Mouse (Mus musculus) spleen, embryonic (tissue): ENCODE results near the gene Gfra1.

Experiments used
- CTCF ChIA-PET: fragments of 350-600 bp; sonication (Branson Sonifier 250); formaldehyde crosslinking; loops from one replicate; lab custom pipeline; 2022; lab: Charles Lee

The Gfra1 gene

DNA sequence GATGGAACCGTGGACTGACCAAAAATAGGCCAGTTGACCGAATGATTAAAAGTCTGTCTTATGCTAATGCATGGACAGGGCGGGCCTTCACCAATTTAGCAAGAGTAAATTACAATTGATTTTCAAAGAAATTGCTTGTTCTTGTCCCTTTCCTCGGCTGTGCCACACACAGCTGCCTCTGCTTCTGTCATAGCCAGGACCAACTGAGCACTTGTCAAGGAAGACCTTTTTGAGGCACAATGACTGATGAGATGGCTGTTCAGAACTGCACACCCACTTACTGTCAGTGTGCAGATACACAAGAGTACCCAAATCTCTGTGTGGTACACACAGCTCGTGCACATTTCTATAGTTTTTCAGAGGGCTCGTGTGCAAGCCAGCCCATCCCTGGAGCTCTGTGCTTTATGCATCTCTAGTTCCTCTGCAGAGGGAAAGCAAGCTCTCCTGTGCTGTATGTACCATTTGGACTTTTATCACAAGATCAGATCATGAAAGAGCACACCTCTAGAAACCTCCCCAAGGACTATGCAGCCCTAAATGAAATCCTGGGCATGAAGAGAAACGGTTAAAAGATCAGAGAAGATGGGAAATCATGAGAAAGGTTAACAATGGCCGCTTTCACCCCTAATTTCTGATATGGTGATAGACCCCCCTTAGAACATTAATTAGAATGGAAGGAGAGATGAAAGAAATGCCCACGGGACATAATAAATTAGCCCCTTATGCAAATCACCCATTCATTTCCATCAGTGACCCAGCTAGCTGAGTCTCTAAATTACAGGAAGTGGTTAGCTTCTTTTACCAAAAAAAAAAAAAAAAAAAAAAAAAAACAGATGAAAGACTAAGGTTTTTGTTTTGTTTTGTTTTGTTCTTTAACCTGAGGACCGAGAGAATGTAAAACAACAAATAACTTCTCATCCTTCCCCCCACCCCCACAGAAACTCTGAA is 12.7 kb downstream of the Gfra1 start:
- CTCF ChIA-PET, result interaction anchor here (0.8 kb wide), 1 partner anchor 498 kb away, joined by 4 read pairs; no protein-coding TSS in a partner anchor

- CTCF ChIA-PET, result interaction anchor here (0.7 to 0.8 kb wide), 2 partner anchors 497 to 1846 kb away, joined by 4 read pairs; no protein-coding TSS in a partner anchor
These were observed 13.9 kb downstream of the Gfra1 start for GRCm38 (mm10) chr19:58441785-58442184.

GRCm38 (mm10) chr19:58441246-58441645 is 14.5 kb downstream of the Gfra1 start:
- CTCF ChIA-PET, result interaction anchor here (0.7 kb wide), 1 partner anchor 1847 kb away, joined by 4 read pairs; no protein-coding TSS in a partner anchor

DNA sequence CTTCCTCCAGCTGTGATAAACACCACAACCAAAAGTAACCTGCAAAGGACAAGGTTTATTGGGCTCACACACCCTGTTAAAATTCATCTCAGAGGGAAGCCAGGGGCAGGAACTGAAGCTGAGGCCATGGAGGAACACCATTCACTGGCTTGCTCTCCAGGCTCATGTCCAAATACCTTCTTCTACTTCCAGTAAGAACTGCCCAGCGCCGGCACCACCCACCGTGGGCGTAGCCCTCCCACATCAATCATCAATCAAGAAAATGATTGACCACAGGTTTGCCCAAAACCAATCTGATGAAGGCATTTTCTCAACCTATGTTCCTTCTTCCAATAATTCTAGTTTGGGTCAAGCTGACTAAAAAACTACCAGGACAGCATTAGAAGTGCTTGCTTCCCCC is 16.9 kb downstream of the Gfra1 start:
- CTCF ChIA-PET, result no interaction called here

GRCm38 (mm10) chr19:58437441-58438071 is 18.2 kb downstream of the Gfra1 start:
- CTCF ChIA-PET, result no interaction called here

- CTCF ChIA-PET, result interaction anchor here (0.9 kb wide), 1 partner anchor 12 kb away, joined by 3 read pairs; no protein-coding TSS in a partner anchor
These were observed 18.8 kb downstream of the Gfra1 start for GRCm38 (mm10) chr19:58436874-58437273.

- CTCF ChIA-PET, result interaction anchor here (0.9 kb wide), 1 partner anchor 13 kb away, joined by 3 read pairs; no protein-coding TSS in a partner anchor
These were observed 19.8 kb downstream of the Gfra1 start for GRCm38 (mm10) chr19:58435877-58436276.

DNA sequence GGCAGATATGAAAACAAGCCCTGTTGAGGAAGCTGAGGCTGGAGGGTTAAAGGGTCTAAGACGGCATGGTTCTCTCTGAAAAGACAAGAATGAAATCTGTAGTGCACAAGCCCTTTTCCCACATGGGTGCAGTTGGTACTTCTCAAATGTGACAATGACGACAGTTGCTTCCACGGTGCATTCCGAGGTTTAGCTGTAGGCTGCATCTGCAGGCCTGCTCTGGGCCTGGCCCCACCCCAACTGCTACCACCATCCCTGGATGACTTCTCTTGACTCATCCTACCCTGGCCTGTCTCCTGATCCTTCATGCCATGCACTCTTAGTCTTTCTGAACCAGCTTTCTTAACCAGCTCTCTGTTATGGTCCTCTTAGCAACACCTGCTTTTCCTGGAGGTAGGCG is 22.9 kb downstream of the Gfra1 start:
- CTCF ChIA-PET, result no interaction called here

DNA sequence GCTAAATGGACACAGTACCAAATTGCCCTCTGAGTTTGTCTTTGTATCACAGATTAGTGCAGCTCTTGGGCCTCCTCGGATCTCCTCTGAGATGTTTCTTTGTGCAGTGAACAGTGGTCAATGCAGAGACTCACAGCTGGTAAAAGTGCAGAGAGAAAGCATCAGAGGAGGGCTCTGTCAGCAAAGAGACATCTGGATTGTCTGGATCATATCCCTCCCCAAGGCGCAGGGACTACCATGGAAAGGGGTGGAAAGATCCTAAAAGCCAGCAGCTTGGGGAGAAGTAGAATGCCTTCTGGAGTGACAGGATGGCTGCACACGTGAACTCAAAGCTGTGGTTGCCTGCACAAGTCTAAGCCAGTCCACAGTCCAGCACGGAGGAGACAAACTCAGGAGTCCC is 27.2 kb downstream of the Gfra1 start:
- CTCF ChIA-PET, result no interaction called here

GRCm38 (mm10) chr19:58427348-58427747 is 28.4 kb downstream of the Gfra1 start:
- CTCF ChIA-PET, result no interaction called here

- CTCF ChIA-PET, result no interaction called here
These were observed 30.8 kb downstream of the Gfra1 start for GRCm38 (mm10) chr19:58424928-58425327.

- CTCF ChIA-PET, result no interaction called here
These were observed 31.5 kb downstream of the Gfra1 start for GRCm38 (mm10) chr19:58424179-58424578.

DNA sequence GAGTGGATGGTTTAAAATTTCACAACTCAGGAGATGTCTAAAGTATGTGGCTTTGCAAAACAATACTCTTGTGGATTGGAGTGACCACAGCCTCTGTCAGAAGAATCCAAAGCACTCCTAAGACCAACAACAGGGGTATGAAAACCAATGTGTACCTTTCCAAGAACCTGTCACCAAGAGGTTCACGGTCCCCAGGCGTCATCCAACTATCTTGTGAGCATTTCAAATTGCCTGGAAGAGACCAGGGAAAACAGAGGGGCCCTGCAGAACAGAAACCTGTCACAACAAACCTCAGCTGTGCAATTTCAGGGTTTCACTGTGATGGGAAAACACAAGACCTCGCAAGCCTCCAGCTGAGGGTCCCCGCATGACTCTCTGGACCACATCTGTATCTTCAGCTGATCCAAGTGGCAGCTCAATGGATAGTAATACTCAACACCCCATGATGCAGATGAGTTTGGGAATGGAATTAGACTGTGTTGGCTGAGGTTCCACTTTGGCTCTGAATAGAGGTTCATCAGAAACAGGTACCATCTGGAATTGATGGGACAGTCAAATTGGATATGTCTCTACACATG is 32.7 kb downstream of the Gfra1 start:
- CTCF ChIA-PET, result no interaction called here

DNA sequence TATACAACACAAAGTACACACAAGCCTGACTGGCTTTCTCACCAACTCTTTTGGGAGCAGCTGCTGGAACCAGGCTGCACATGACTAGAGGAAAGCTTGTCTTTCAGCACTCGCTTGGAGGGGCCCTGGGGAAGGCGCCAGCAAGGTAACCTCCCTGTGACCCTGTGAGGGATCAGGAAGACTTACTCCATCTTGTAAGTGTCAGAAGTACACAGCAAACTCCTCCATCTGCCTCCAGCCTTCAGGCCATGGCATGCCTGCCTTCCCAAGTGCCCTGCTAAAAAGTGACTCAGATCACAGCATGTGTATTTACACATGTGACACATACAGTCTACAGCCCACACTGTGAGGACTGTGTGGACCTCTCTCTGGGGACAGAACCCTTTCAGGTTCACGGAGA is 36.0 kb downstream of the Gfra1 start:
- CTCF ChIA-PET, result no interaction called here

DNA sequence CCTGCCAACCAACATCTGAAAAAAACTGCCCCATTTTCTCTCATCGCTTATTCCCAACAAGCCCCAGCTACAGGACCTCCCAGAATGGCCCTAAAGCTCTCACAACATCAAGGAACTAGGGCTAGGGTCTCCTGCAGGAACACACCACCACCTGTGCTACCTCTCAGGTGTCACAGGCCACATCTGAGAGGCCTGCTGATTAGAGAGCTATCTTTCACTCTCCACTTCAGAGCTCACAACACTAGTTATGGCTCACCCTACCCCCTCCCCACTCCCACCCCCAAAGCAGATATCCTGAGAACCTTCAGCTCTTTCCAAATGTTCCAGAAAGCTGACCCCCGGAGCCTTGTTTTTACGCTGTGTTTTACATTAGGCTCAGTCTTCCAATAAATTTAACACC is 36.4 kb downstream of the Gfra1 start:
- CTCF ChIA-PET, result no interaction called here

- CTCF ChIA-PET, result no interaction called here
These were observed 40.5 kb downstream of the Gfra1 start for GRCm38 (mm10) chr19:58415173-58415572.

- CTCF ChIA-PET, result no interaction called here
These were observed 41.0 kb downstream of the Gfra1 start for GRCm38 (mm10) chr19:58414733-58415132.

DNA sequence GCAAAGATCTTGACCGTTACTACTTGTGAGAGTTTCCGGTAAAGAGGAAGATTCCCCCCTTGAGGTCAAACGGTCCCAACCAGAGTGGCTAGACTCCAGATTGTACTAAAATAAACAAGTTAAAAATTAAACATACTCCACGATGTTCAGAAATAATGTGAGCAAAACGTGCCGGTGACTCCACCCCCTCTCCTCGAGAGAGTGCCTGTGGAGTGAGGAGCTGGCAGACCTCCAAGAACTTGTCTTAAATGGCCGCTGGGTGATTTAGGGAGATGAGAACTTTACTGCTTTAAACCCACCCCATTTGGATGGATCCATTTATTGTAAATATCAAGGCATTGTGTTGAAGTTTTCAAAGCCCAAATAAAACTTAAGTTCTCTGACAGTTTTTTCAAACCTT is 42.4 kb downstream of the Gfra1 start:
- CTCF ChIA-PET, result no interaction called here

DNA sequence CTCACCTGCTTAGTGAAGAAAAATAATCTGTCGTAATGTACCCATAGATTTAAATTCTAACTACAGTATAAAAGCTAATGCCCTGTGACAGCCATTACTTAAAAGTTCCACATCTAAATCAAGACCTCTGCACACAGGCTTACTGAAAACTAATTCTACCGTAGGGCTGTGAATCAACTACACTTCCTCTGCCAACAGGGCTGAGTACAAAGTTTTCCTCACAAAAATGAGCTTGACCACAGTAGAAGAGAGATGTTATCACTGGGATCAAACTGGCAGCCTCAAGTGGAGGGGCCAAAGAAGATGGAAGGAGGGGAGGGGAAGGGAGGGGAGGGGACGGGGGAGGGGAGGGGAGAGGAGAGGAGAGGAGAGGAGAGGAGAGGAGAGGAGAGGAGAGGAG is 42.9 kb downstream of the Gfra1 start:
- CTCF ChIA-PET, result no interaction called here

- CTCF ChIA-PET, result interaction anchor here (0.5 kb wide), 1 partner anchor 885 kb away, joined by 3 read pairs; no protein-coding TSS in a partner anchor
These were observed 49.0 kb downstream of the Gfra1 start for GRCm38 (mm10) chr19:58406726-58407125.

GRCm38 (mm10) chr19:58400224-58400623 is 55.5 kb downstream of the Gfra1 start:
- CTCF ChIA-PET, result no interaction called here

DNA sequence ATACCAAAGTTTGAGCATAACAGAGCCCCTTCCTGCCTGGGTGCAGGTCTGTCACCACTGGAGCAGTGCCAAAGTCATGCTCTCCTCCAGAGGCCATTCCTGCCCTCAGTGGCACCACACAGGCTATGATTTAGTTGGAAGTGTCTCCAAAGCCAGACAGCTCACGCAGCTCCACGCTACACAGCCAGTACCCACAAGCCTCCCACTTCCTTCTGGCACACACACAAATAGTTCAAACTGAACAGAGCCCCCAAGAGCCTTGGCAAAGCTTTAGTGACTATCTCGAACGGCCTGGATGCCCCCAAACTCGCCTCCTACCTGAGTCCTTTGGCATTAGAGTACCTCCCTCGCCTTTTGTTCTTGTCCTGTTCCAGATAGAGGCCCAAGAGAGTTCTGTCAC is 56.5 kb downstream of the Gfra1 start:
- CTCF ChIA-PET, result no interaction called here
